Mouse (Mus musculus) B cell, adult 2 months (primary cell): ENCODE measurements around the gene B230307C23Rik.
"Not testable (repeated sequence)": the region's sequence is repeated elsewhere in the genome, so short reads cannot be mapped to it uniquely, and the experiment has no call there.

Experiments
- DNase-seq, 2 experiments: peaks; one replicate each; pipeline ENCODE4 v3.0.0; 2022

The B230307C23Rik gene

GRCm38 (mm10) chr16:98022657-98023345 lies 25.7 kb downstream of the B230307C23Rik start:
- DNase-seq, result peak; percentile 15 to 19

- not testable (repeated sequence) for DNase-seq
Measured at GRCm38 (mm10) chr16:98026186-98026585, 29.1 kb downstream of the B230307C23Rik start.

GRCm38 (mm10) chr16:98034971-98035370 lies 37.9 kb downstream of the B230307C23Rik start:
- not testable (repeated sequence) for DNase-seq

GRCm38 (mm10) chr16:98041676-98042075 lies 44.6 kb downstream of the B230307C23Rik start:
- peak; percentile 48 to 57 for DNase-seq

- DNase-seq, result not testable (repeated sequence)
Measured at GRCm38 (mm10) chr16:98079382-98079781, 82.3 kb downstream of the B230307C23Rik start.

- not testable (repeated sequence) for DNase-seq
Measured at GRCm38 (mm10) chr16:98081140-98081539, 84.0 kb downstream of the B230307C23Rik start.
